Mouse (Mus musculus) neural tube, embryonic 13.5 days (tissue): ENCODE measurements around the gene Smco1. TPM values are rescaled to one million over a fixed set of nuclear protein-coding genes. Genes with fewer than 3 reads are reported as not detected.
"Not testable (repeated sequence)": the region's sequence is repeated elsewhere in the genome, so short reads cannot be mapped to it uniquely, and the experiment has no call there.

Source experiments
- ATAC-seq: fragments of 200-750 bp; cut with Nextera tagmentation; 2 replicates; pipeline ENCODE4 v1.8.0; 2017; ENCODE audit warnings: low read depth, mild to moderate bottlenecking, moderate TSS enrichment, moderate library complexity
- H3K27ac ChIP-seq: fragments of 300-500 bp; sonication (generic); replicated peaks from 2 replicates; pipeline ENCODE4 v1.5.1; 2015; ENCODE audit warnings: moderate library complexity, mild to moderate bottlenecking, inconsistent platforms
- H3K27me3 ChIP-seq: fragments of 300-500 bp; sonication (generic); 2 replicates; pipeline ENCODE4 v1.6.1; 2015; ENCODE audit warnings: mild to moderate bottlenecking, inconsistent platforms
- H3K36me3 ChIP-seq: fragments of 300-500 bp; sonication (generic); 2 replicates; pipeline ENCODE4 v1.6.1; 2015; ENCODE audit warnings: mild to moderate bottlenecking, inconsistent platforms
- H3K4me1 ChIP-seq: fragments of 300-500 bp; sonication (generic); replicated peaks from 2 replicates; pipeline ENCODE4 v1.6.1; 2015; ENCODE audit warnings: inconsistent platforms
- H3K4me2 ChIP-seq: fragments of 300-500 bp; sonication (generic); 2 replicates; pipeline ENCODE4 v1.6.1; 2015; ENCODE audit warnings: inconsistent platforms, mild to moderate bottlenecking, moderate library complexity
- H3K4me3 ChIP-seq: fragments of 300-500 bp; sonication (generic); 2 replicates; pipeline ENCODE4 v1.5.1; 2015; ENCODE audit warnings: mild to moderate bottlenecking, inconsistent platforms
- H3K9ac ChIP-seq: fragments of 300-500 bp; sonication (generic); 2 replicates; pipeline ENCODE4 v1.6.1; 2015; ENCODE audit warnings: moderate library complexity, mild to moderate bottlenecking, inconsistent platforms
- H3K9me3 ChIP-seq: fragments of 300-500 bp; sonication (generic); 2 replicates; pipeline ENCODE4 v1.6.1; 2016; ENCODE audit warnings: inconsistent platforms
- WGBS: fragments of 180-500 bp; shearing (Covaris S2); methylation state at CpG from one replicate; pipeline ENCODE4 v1.1.7; 2015; 5-methylcytosine and 5-hydroxymethylcytosine counted together
- polyA plus RNA-seq: library from polyadenylated mRNA; unstranded; fragments of >200 nt; fragmentation: Nextera tagmentation; extraction: Ambion mirVana; gene quantifications from 2 replicates; pipeline ENCODE4 v1.2.1, GENCODE M21; 2015

Gene Smco1
- 0.28 TPM in 1 of 2 replicates, not detected in the other for polyA plus RNA-seq

DNA sequence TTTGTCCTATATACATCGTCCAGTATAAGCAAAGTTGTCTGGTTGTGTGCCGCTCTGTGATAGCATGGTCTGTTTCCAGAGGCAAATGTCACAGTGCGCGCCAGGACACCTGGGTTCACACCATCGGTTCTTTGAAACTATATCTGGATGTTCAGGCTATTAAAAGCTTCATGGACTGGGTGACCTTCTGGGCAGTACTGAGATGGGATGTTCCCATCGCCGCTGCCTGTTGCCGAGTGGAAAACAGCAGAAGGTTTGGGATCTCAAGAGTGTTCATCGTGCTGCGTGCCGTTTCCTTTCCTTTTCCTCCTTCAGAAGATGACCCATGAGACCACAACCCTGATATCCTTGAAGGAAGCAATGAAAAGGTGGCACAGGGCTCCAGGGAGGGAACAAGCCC, at the start of gene Smco1:
Smco1 (plus strand) TSS at position 178 of the 400 bp plus-strand sequence.
- no peak within 1 kb of the TSS for H3K4me2 ChIP-seq
- no peak within 1 kb of the TSS for H3K27ac ChIP-seq
- no peak for ATAC-seq
- no peaks in the 10 kb centered on the region for H3K36me3 ChIP-seq
- no peak within 1 kb of the TSS for H3K9ac ChIP-seq
- WGBS = 89% methylated on average over 11 of the region's 11 CpGs
- H3K9me3 ChIP-seq = no peaks in the 10 kb centered on the region
- H3K4me3 ChIP-seq = no peak within 1 kb of the TSS
- H3K27me3 ChIP-seq = no peaks in the 10 kb centered on the region
- no peaks in the 10 kb centered on the region for H3K4me1 ChIP-seq

GRCm38 (mm10) chr16:32221803-32222202, 49.5 kb upstream of the Smco1 start:
- Histone ChIP-seq H3K4me3 (no peak overlapping the region), H3K4me2 (no peak overlapping the region), H3K9me3 (no peaks in the 10 kb centered on the region), H3K27me3 (no peaks in the 10 kb centered on the region), H3K36me3 (no peaks in the 10 kb centered on the region), H3K27ac (no peak overlapping the region), H3K9ac (no peak overlapping the region), H3K4me1 (no peaks in the 10 kb centered on the region)
- no peak for ATAC-seq
- 84% methylated on average over 4 of the region's 4 CpGs for WGBS

- Histone ChIP-seq H3K4me1 (no peaks in the 10 kb centered on the region), H3K27ac (no peak overlapping the region), H3K27me3 (no peaks in the 10 kb centered on the region), H3K9me3 (no peaks in the 10 kb centered on the region), H3K4me3 (no peak overlapping the region), H3K36me3 (no peaks in the 10 kb centered on the region), H3K9ac (no peak overlapping the region), H3K4me2 (no peak overlapping the region)
- ATAC-seq = no peak
These were observed 48.9 kb upstream of the Smco1 start for GRCm38 (mm10) chr16:32222399-32222798.

GRCm38 (mm10) chr16:32232050-32232449, 39.2 kb upstream of the Smco1 start:
- not testable (repeated sequence) for H3K9me3 ChIP-seq, H3K4me1 ChIP-seq, H3K4me3 ChIP-seq, H3K27ac ChIP-seq, H3K4me2 ChIP-seq, H3K9ac ChIP-seq, ATAC-seq, H3K27me3 ChIP-seq
- WGBS = 96% methylated on average over 3 of the region's 3 CpGs
- H3K36me3 ChIP-seq = peaks cover 41% of the 10 kb centered on the region

- Histone ChIP-seq H3K9me3 (no peaks in the 10 kb centered on the region), H3K4me3 (no peak overlapping the region), H3K9ac (no peak overlapping the region), H3K4me1 (0 out of 2 replicates have a peak, but pooled peaks cover 2% of the 10 kb centered on the region), H3K27me3 (no peaks in the 10 kb centered on the region), H3K27ac (no peak overlapping the region), H3K36me3 (peaks cover 46% of the 10 kb centered on the region), H3K4me2 (no peak overlapping the region)
- WGBS = 94% methylated on average over 19 of the region's 19 CpGs
- ATAC-seq = no peak
These were observed 33.2 kb upstream of the Smco1 start for GRCm38 (mm10) chr16:32237930-32238680.

- Histone ChIP-seq H3K27ac (no peak overlapping the region), H3K4me1 (peaks cover 16% of the 10 kb centered on the region), H3K4me3 (no peak overlapping the region), H3K9ac (no peak overlapping the region), H3K27me3 (no peaks in the 10 kb centered on the region), H3K36me3 (peaks cover 31% of the 10 kb centered on the region), H3K4me2 (no peak overlapping the region), H3K9me3 (no peaks in the 10 kb centered on the region)
- no peak for ATAC-seq
- WGBS = 87% methylated on average over 2 of the region's 2 CpGs
These were observed 31.6 kb upstream of the Smco1 start for GRCm38 (mm10) chr16:32239428-32240312.

DNA sequence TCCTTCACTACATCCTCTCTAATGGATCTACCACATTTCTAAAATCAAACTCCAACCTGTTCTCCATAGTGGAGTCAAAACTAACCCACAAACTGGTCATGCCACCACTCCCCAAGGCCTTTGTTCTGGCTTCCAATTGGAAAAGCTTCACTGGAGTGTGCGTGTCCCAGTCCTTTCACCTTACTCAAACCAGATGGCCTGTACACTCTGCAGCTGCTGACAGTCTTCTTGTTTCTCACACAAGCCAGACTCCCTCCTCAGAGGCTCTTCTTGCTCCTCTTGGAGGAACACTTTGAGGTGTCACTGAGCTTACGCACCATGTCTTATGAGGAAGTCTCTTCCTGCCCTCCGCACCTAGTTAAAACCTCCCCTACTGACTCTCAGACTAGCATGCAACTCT, 27.4 kb upstream of the Smco1 start:
- Histone ChIP-seq H3K4me3 (no peak overlapping the region), H3K9me3 (no peaks in the 10 kb centered on the region), H3K9ac (0 out of 2 replicates have a peak overlapping the region, but pooled peaks have one; percentile 19), H3K36me3 (peaks cover 8% of the 10 kb centered on the region; the same call in 1 of the 2 replicates), H3K4me1 (peaks cover 42% of the 10 kb centered on the region), H3K4me2 (no peak overlapping the region), H3K27me3 (no peaks in the 10 kb centered on the region), H3K27ac (no peak overlapping the region)
- ATAC-seq = no peak
- WGBS = 91% methylated on average over 3 of the region's 3 CpGs

DNA sequence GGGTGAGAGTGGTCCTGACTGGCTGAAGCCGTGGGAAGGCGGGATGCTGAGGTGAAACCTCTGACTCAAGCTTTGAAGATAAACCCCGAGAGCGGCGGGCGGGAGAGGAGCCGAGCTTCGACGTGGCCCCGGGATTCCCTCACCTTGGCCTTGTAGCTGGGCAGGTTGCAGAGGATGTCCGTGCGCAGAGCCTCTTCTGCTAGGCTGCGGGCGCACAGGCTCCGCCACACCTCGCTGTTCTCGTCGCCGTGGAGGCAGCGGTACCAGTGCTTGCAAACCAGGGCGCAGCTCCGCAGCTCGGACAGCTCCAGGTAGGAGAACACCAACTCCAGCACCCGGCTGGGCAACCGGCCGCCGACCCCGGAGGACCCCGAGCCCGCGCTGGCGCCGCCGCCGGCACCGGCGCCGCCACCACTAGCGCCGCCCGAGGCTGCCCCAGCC, 24.9 kb upstream of the Smco1 start:
- peak overlapping the region; percentile 94 for H3K9ac ChIP-seq
- ATAC-seq = peak; percentile 67
- peak overlapping the region; percentile 95 for H3K27ac ChIP-seq
- H3K4me3 ChIP-seq = peak overlapping the region; percentile 93
- H3K4me1 ChIP-seq = peaks cover 42% of the 10 kb centered on the region
- WGBS = 0% methylated on average over 40 of the region's 41 CpGs
- H3K9me3 ChIP-seq = no peaks in the 10 kb centered on the region
- no peaks in the 10 kb centered on the region for H3K36me3 ChIP-seq
- H3K27me3 ChIP-seq = no peaks in the 10 kb centered on the region
- peak overlapping the region; percentile 72 for H3K4me2 ChIP-seq

GRCm38 (mm10) chr16:32246952-32247370, 24.3 kb upstream of the Smco1 start, which contains the start of the genes Fbxo45 and Wdr53:
Gene Fbxo45, minus strand, starts transcription at chr16:32247158.
Gene Wdr53, plus strand, starts transcription at chr16:32247227.
- Histone ChIP-seq H3K9me3 (no peaks in the 10 kb centered on the region), H3K27me3 (no peaks in the 10 kb centered on the region), H3K4me2 (peak within 1 kb of the TSS; percentile 72), H3K36me3 (peaks cover 4% of the 10 kb centered on the region; the same call in 1 of the 2 replicates), H3K4me3 (peak within 1 kb of the TSS; percentile 93), H3K4me1 (peaks cover 42% of the 10 kb centered on the region), H3K9ac (peak within 1 kb of the TSS; percentile 94), H3K27ac (peak within 1 kb of the TSS; percentile 95)
- under 1% methylated on average over 35 of the region's 48 CpGs for WGBS
- peak; percentile 99 for ATAC-seq

DNA sequence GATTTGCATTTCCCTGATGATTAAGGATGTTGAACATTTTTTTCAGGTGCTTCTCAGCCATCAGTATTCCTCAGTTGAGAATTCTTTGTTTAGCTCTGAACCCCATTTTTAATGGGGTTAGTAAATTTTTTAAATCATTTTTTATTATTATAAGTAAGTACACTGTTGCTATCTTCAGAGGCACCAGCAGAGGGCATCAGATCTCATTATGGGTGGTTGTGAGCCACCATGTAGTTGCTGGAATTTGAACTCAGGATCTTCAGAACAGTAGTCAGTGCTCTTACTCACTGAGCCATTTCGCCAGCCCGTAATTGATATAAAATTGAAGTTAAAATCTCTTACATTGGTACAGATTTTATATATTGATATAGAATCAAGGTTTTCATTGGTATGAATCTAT, 7.0 kb upstream of the Smco1 start:
- not testable (repeated sequence) for ATAC-seq, H3K9me3 ChIP-seq, H3K27me3 ChIP-seq, H3K4me1 ChIP-seq, H3K4me2 ChIP-seq, H3K9ac ChIP-seq, H3K4me3 ChIP-seq, H3K27ac ChIP-seq, H3K36me3 ChIP-seq
- 82% methylated on average over 2 of the region's 2 CpGs for WGBS

DNA sequence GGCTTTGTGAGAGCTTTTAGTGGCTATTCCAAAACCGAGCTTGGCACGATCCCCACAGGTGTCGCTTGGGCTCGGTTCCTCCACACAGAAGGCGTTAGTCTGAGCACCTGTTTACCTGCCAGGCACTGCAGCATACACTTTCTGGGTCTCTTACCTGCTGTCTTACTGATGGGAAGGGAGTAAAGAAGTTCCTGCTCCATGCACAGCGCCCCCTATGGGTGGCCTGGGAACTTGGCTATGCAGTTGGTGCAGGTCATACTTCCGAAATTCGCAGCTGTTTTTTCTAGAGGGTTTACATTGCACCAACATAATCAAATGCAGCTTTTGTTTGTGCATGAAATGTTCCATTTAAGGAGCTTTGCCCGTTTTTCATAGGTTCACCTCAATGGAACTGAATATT, 2.1 kb downstream of the Smco1 start:
- no peak overlapping the region for H3K27ac ChIP-seq
- no peak for ATAC-seq
- no peaks in the 10 kb centered on the region for H3K9me3 ChIP-seq
- H3K36me3 ChIP-seq = no peaks in the 10 kb centered on the region
- peaks cover 11% of the 10 kb centered on the region for H3K4me1 ChIP-seq
- H3K9ac ChIP-seq = no peak overlapping the region
- no peaks in the 10 kb centered on the region for H3K27me3 ChIP-seq
- H3K4me2 ChIP-seq = no peak overlapping the region
- 51% methylated on average over 9 of the region's 9 CpGs for WGBS
- H3K4me3 ChIP-seq = no peak overlapping the region

DNA sequence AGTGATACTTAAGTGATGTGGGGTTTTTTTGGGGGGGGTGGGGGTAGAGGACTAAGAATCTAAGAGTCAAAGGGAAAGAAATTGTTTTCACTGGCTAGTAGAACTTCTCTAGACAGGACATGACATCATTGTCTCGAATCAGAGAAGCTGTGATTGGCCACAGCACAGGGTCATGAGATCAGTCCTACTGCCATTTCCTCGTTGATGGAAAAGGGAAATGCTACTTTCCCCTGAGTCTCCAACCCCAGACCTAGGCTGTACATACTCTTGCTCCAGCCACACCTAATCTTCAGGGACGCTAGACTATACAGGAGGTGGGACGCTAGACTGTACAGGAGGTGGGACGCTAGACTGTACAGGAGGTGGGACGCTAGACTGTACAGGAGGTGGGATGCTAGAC, 3.8 kb downstream of the Smco1 start:
- peaks cover 1% of the 10 kb centered on the region; the same call in 1 of the 2 replicates for H3K36me3 ChIP-seq
- no peak for ATAC-seq
- no peak overlapping the region for H3K9ac ChIP-seq
- H3K4me1 ChIP-seq = peaks cover 27% of the 10 kb centered on the region
- no peak overlapping the region for H3K4me3 ChIP-seq
- H3K4me2 ChIP-seq = no peak overlapping the region
- H3K27ac ChIP-seq = no peak overlapping the region
- no peaks in the 10 kb centered on the region; the same call in 1 of the 2 replicates for H3K9me3 ChIP-seq
- WGBS = 89% methylated on average over 6 of the region's 6 CpGs
- H3K27me3 ChIP-seq = no peaks in the 10 kb centered on the region
